Mouse (Mus musculus) heart, adult 2 months (tissue): ENCODE measurements around the gene Uty.

ENCODE experiments used
- CTCF ChIP-seq: fragments of 200-600 bp; IDR thresholded peaks from 2 replicates; pipeline ENCODE4 v1.8.1; 2022; ENCODE audit warnings: antibody characterized with exemption, mild to moderate bottlenecking, moderate library complexity
- EP300 ChIP-seq: fragments of 200-500 bp; IDR thresholded peaks from 2 replicates; pipeline ENCODE4 v1.6.1; 2011; ENCODE audit warnings: low read depth, low read length, control low read depth; ENCODE audit not compliant: insufficient read depth
- POLR2A ChIP-seq: fragments of 200-500 bp; IDR thresholded peaks from 2 replicates; pipeline ENCODE4 v1.6.1; 2011; ENCODE audit warnings: mild to moderate bottlenecking, low read depth, low read length, control low read depth; ENCODE audit not compliant: insufficient read depth

DNA sequence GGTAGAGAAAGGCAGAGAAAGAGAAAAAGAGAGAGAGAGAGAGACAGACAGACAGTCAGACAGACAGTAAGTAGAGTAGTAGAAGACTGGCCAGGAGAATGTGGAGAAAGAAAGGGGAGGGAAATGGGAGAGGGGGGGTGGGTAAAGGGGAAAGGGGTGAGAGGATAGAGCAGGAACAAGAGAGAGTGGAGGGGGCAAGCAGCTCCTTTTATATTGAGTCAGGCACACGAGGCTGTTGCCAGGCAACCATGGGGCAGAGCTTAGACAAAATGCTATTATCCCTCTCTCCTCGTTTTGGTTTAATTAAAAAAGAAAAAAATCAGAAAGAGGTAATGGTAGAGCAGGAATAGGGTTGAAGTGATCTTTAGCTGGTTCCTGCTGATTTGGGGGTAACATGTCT, 131.5 kb downstream of the Uty start:
- TF ChIP-seq POLR2A (no peak), CTCF (no peak), EP300 (no peak)
